Mouse (Mus musculus): ENCODE results near the gene Scaf4. TPM values are rescaled to one million over a fixed set of nuclear protein-coding genes. Genes with fewer than 3 reads are reported as not detected.
A peak's percentile ranks its signal among the peaks of the same experiment; 100 is the strongest.

Gene Scaf4
- polyA plus RNA-seq, 1 experiment: 127 TPM

DNA sequence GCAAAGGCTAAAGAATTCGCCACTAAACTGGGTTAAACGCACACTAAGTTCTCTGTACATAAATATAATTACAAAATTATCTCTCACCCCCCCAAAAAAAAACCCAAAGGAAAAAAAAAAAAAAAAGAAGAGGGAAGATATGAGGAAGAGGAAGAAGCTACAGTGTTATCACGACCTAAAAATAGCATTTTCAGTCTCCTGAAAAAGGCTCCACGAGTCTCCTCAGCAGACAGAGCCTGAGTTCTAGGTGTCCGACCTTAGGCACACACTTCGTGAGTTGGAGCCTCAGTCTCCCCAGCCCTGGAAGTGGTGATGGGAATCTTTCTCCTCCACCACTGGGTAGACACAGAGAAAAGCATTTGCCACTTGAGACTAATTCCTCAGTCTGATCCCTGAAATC lies 85.7 kb downstream of the Scaf4 start:
- TF ChIP-seq EP300 (IDR thresholded peaks at IDR 0.05; ENCODE audit: insufficient read depth, low read depth, low read length): no peak
- TF ChIP-seq POLR2A (IDR thresholded peaks at IDR 0.05; ENCODE audit: insufficient read depth, low read length): no peak
- no peak for TF ChIP-seq CTCF (IDR thresholded peaks at IDR 0.05; ENCODE audit: low read depth, low read length)
- no peaks in the 10 kb centered on the region for H3K27me3 ChIP-seq (ENCODE audit: control insufficient read depth, insufficient read depth, low read length, poor library complexity, severe bottlenecking)
- H3K4me3 ChIP-seq (ENCODE audit: low read depth, low read length): no peak overlapping the region
- H3K27ac ChIP-seq (ENCODE audit: insufficient read depth, low read length): no peak overlapping the region
- H3K36me3 ChIP-seq (ENCODE audit: control insufficient read depth, insufficient read depth, low read length, poor library complexity, severe bottlenecking): no peaks in the 10 kb centered on the region
- H3K9me3 ChIP-seq (replicated peaks; ENCODE audit: control insufficient read depth, insufficient read depth, low read length, poor library complexity, severe bottlenecking): no peaks in the 10 kb centered on the region
- H3K4me1 ChIP-seq (ENCODE audit: control insufficient read depth, insufficient read depth, low read length): no peaks in the 10 kb centered on the region
- no peak overlapping the region for H3K9ac ChIP-seq (ENCODE audit: low read depth, poor library complexity, severe bottlenecking)

GRCm38 (mm10) chr16:90197337-90197973 lies 86.8 kb downstream of the Scaf4 start:
- Histone ChIP-seq H3K9ac (ENCODE audit: low read depth, poor library complexity, severe bottlenecking) (peak overlapping the region; percentile 21; the same call in 1 of the 2 replicates), H3K27me3 (ENCODE audit: control insufficient read depth, insufficient read depth, low read length, poor library complexity, severe bottlenecking) (no peaks in the 10 kb centered on the region), H3K4me1 (ENCODE audit: control insufficient read depth, insufficient read depth, low read length) (no peaks in the 10 kb centered on the region), H3K9me3 (replicated peaks; ENCODE audit: control insufficient read depth, insufficient read depth, low read length, poor library complexity, severe bottlenecking) (no peaks in the 10 kb centered on the region), H3K4me3 (ENCODE audit: low read depth, low read length) (peak overlapping the region; percentile 37), H3K36me3 (ENCODE audit: control insufficient read depth, insufficient read depth, low read length, poor library complexity, severe bottlenecking) (no peaks in the 10 kb centered on the region), H3K27ac (ENCODE audit: insufficient read depth, low read length) (0 out of 2 replicates have a peak overlapping the region, but pooled peaks have one; percentile 0)
- TF ChIP-seq EP300 (IDR thresholded peaks at IDR 0.05; ENCODE audit: insufficient read depth, low read depth, low read length) (no peak), POLR2A (IDR thresholded peaks at IDR 0.05; ENCODE audit: insufficient read depth, low read length) (peak; percentile 42), CTCF (IDR thresholded peaks at IDR 0.05; ENCODE audit: low read depth, low read length) (peak; percentile 64)

- H3K4me1 ChIP-seq (ENCODE audit: control insufficient read depth, insufficient read depth, low read length): no peaks in the 10 kb centered on the region
- no peak overlapping the region for H3K27ac ChIP-seq (ENCODE audit: insufficient read depth, low read length)
- peak overlapping the region; percentile 21; the same call in 1 of the 2 replicates for H3K9ac ChIP-seq (ENCODE audit: low read depth, poor library complexity, severe bottlenecking)
- no peak overlapping the region for H3K4me3 ChIP-seq (ENCODE audit: low read depth, low read length)
- TF ChIP-seq EP300 (IDR thresholded peaks at IDR 0.05; ENCODE audit: insufficient read depth, low read depth, low read length) (no peak), POLR2A (IDR thresholded peaks at IDR 0.05; ENCODE audit: insufficient read depth, low read length) (no peak), CTCF (IDR thresholded peaks at IDR 0.05; ENCODE audit: low read depth, low read length) (no peak)
- H3K27me3 ChIP-seq (ENCODE audit: control insufficient read depth, insufficient read depth, low read length, poor library complexity, severe bottlenecking): no peaks in the 10 kb centered on the region
- no peaks in the 10 kb centered on the region for H3K36me3 ChIP-seq (ENCODE audit: control insufficient read depth, insufficient read depth, low read length, poor library complexity, severe bottlenecking)
- no peaks in the 10 kb centered on the region for H3K9me3 ChIP-seq (replicated peaks; ENCODE audit: control insufficient read depth, insufficient read depth, low read length, poor library complexity, severe bottlenecking)
These were observed 87.5 kb downstream of the Scaf4 start for GRCm38 (mm10) chr16:90196688-90197240.

DNA sequence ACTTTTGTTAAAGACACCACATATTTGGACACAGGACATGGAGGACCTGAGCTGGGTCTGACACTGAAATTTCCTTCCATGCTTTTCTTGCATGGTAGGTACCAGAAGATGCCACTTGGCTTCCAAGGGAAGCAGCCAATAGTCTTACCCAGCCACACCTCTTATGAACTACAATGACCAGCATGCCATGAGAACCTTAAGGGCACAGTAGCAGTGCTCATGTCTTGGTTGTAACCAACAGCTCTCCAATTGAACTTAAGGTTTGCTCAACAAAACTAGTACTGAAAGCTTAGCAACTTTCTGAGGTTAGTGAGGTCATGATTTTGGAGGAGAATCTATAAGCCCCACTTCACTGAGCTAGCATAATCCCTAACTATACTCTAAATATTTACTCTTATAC lies 90.6 kb downstream of the Scaf4 start:
- Histone ChIP-seq H3K36me3 (ENCODE audit: control insufficient read depth, insufficient read depth, low read length, poor library complexity, severe bottlenecking) (no peaks in the 10 kb centered on the region), H3K9ac (ENCODE audit: low read depth, poor library complexity, severe bottlenecking) (no peak overlapping the region), H3K4me1 (ENCODE audit: control insufficient read depth, insufficient read depth, low read length) (no peaks in the 10 kb centered on the region), H3K27ac (ENCODE audit: insufficient read depth, low read length) (no peak overlapping the region), H3K4me3 (ENCODE audit: low read depth, low read length) (no peak overlapping the region), H3K27me3 (ENCODE audit: control insufficient read depth, insufficient read depth, low read length, poor library complexity, severe bottlenecking) (no peaks in the 10 kb centered on the region), H3K9me3 (replicated peaks; ENCODE audit: control insufficient read depth, insufficient read depth, low read length, poor library complexity, severe bottlenecking) (no peaks in the 10 kb centered on the region)
- TF ChIP-seq EP300 (IDR thresholded peaks at IDR 0.05; ENCODE audit: insufficient read depth, low read depth, low read length): no peak
- TF ChIP-seq CTCF (IDR thresholded peaks at IDR 0.05; ENCODE audit: low read depth, low read length): no peak
- no peak for TF ChIP-seq POLR2A (IDR thresholded peaks at IDR 0.05; ENCODE audit: insufficient read depth, low read length)

GRCm38 (mm10) chr16:90191289-90191688 lies 93.0 kb downstream of the Scaf4 start:
- TF ChIP-seq EP300 (IDR thresholded peaks at IDR 0.05; ENCODE audit: insufficient read depth, low read depth, low read length) (no peak), POLR2A (IDR thresholded peaks at IDR 0.05; ENCODE audit: insufficient read depth, low read length) (no peak), CTCF (IDR thresholded peaks at IDR 0.05; ENCODE audit: low read depth, low read length) (no peak)
- Histone ChIP-seq H3K27ac (ENCODE audit: insufficient read depth, low read length) (no peak overlapping the region), H3K9ac (ENCODE audit: low read depth, poor library complexity, severe bottlenecking) (no peak overlapping the region), H3K27me3 (ENCODE audit: control insufficient read depth, insufficient read depth, low read length, poor library complexity, severe bottlenecking) (no peaks in the 10 kb centered on the region), H3K9me3 (replicated peaks; ENCODE audit: control insufficient read depth, insufficient read depth, low read length, poor library complexity, severe bottlenecking) (no peaks in the 10 kb centered on the region), H3K36me3 (ENCODE audit: control insufficient read depth, insufficient read depth, low read length, poor library complexity, severe bottlenecking) (no peaks in the 10 kb centered on the region), H3K4me1 (ENCODE audit: control insufficient read depth, insufficient read depth, low read length) (no peaks in the 10 kb centered on the region), H3K4me3 (ENCODE audit: low read depth, low read length) (no peak overlapping the region)

GRCm38 (mm10) chr16:90187453-90187852 lies 96.8 kb downstream of the Scaf4 start:
- Histone ChIP-seq H3K27ac (ENCODE audit: insufficient read depth, low read length) (no peak overlapping the region), H3K9me3 (replicated peaks; ENCODE audit: control insufficient read depth, insufficient read depth, low read length, poor library complexity, severe bottlenecking) (no peaks in the 10 kb centered on the region), H3K36me3 (ENCODE audit: control insufficient read depth, insufficient read depth, low read length, poor library complexity, severe bottlenecking) (no peaks in the 10 kb centered on the region), H3K27me3 (ENCODE audit: control insufficient read depth, insufficient read depth, low read length, poor library complexity, severe bottlenecking) (no peaks in the 10 kb centered on the region), H3K9ac (ENCODE audit: low read depth, poor library complexity, severe bottlenecking) (no peak overlapping the region), H3K4me1 (ENCODE audit: control insufficient read depth, insufficient read depth, low read length) (no peaks in the 10 kb centered on the region), H3K4me3 (ENCODE audit: low read depth, low read length) (no peak overlapping the region)
- TF ChIP-seq POLR2A (IDR thresholded peaks at IDR 0.05; ENCODE audit: insufficient read depth, low read length) (no peak), CTCF (IDR thresholded peaks at IDR 0.05; ENCODE audit: low read depth, low read length) (peak; percentile 73)

Data from ES-Bruce4 (cell line).